Mouse (Mus musculus): ENCODE measurements around the gene Try4. TPM values are rescaled to one million over a fixed set of nuclear protein-coding genes. Genes with fewer than 3 reads are reported as not detected.

The Try4 gene
- polyA plus RNA-seq, 1 experiment from 2014 or later = not detected

GRCm38 (mm10) chr6:41353932-41354331 is 51.9 kb downstream of the Try4 start, which contains the start of gene Try10:
TSS of gene Try10 (plus strand) at chr6:41354105.
- Histone ChIP-seq H3K27me3 (ENCODE audit: insufficient read depth, low read length) (no peaks in the 10 kb centered on the region), H3K9me3 (ENCODE audit: low read depth, low read length) (no peaks in the 10 kb centered on the region), H3K4me2 (no peak within 1 kb of the TSS), H3K9ac (no peak within 1 kb of the TSS), H3K27ac (ENCODE audit: low read depth) (no peak within 1 kb of the TSS), H3K4me1 (ENCODE audit: insufficient read depth) (no peaks in the 10 kb centered on the region), H3K4me3 (ENCODE audit: low read depth, low read length) (no peak within 1 kb of the TSS), H3K36me3 (ENCODE audit: insufficient read depth) (no peaks in the 10 kb centered on the region)
- no peak for TF ChIP-seq CTCF (IDR thresholded peaks at IDR 0.05; ENCODE audit: low read depth)
- DNase-seq (no peak), ATAC-seq (ENCODE audit: insufficient read depth) (no peak)
- WGBS = 72% methylated on average over 2 of the region's 2 CpGs

Other genes with a start within 250 kb of the Try4 start
- gene Try5, start 14.6 kb downstream of the Try4 start, polyA plus RNA-seq (2014; fragmentation: Nextera tagmentation; extraction: Ambion mirVana) = not detected in 2 replicates
- gene Try10, start 51.8 kb downstream of the Try4 start, polyA plus RNA-seq (2014; fragmentation: Nextera tagmentation; extraction: Ambion mirVana) = not detected in 2 replicates
- gene Prss3, start 75.4 kb downstream of the Try4 start, polyA plus RNA-seq (2014; fragmentation: Nextera tagmentation; extraction: Ambion mirVana) = not detected in 2 replicates
- not detected in 2 replicates for gene Gm5771, start 90.1 kb downstream of the Try4 start, polyA plus RNA-seq (2014; fragmentation: Nextera tagmentation; extraction: Ambion mirVana)
- gene Gm10334, start 143.9 kb downstream of the Try4 start, polyA plus RNA-seq (2014; fragmentation: Nextera tagmentation; extraction: Ambion mirVana) = not detected in 2 replicates
- not detected in 2 replicates for gene Prss1, start 156.7 kb downstream of the Try4 start, polyA plus RNA-seq (2014; fragmentation: Nextera tagmentation; extraction: Ambion mirVana)
- gene Prss2, start 219.5 kb downstream of the Try4 start, polyA plus RNA-seq (2014; fragmentation: Nextera tagmentation; extraction: Ambion mirVana) = not detected in 2 replicates

All from lung, embryonic 14.5 days (tissue).